Mouse (Mus musculus): ENCODE data around the gene Fam161b. TPM values are rescaled to one million over a fixed set of nuclear protein-coding genes. Genes with fewer than 3 reads are reported as not detected.

The Fam161b gene
- polyA plus RNA-seq, 1 experiment from 2014 or later = 3.6 TPM

DNA sequence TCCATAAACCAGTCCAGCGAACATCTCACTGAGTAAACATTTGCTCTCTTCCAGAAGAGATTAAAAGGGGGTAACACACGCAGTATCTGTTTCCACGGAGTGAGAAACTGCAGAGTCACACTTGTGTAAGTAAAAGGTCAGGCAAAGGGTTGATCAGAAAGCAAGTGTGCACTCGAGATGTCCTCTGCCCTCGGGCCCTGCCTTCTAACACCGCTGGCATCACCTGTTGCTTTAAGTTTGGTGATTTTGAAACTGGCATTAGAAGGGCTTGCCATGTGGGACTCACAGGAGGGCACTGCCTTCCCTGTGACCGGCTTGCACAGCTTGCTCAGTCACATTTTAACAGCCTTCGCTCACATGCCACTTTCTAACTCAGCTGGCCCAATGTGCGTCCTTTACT, 38.0 kb upstream of the Fam161b start:
- Histone ChIP-seq H3K9ac (ENCODE audit: low read length) (peak overlapping the region; percentile 12; the same call in 1 of the 2 replicates), H3K27ac (ENCODE audit: low read length) (peak overlapping the region; percentile 65), H3K27me3 (ENCODE audit: control insufficient read depth, insufficient read depth, low read length) (no peaks in the 10 kb centered on the region), H3K4me3 (replicated peaks; ENCODE audit: low read length) (no peak overlapping the region), H3K36me3 (ENCODE audit: control insufficient read depth, insufficient read depth, low read length) (no peaks in the 10 kb centered on the region), H3K9me3 (replicated peaks; ENCODE audit: control insufficient read depth, low read length) (no peaks in the 10 kb centered on the region), H3K4me2 (ENCODE audit: low read depth, low read length) (no peak overlapping the region), H3K4me1 (ENCODE audit: control insufficient read depth, insufficient read depth, low read length) (peaks cover 11% of the 10 kb centered on the region; the same call in 1 of the 2 replicates)
- WGBS = 51% methylated on average over 9 of the region's 9 CpGs
- no peak for ATAC-seq (ENCODE audit: insufficient read depth, low FRiP score)

GRCm38 (mm10) chr12:84399135-84399534, 37.5 kb upstream of the Fam161b start:
- ATAC-seq (ENCODE audit: insufficient read depth, low FRiP score) = no peak
- Histone ChIP-seq H3K9ac (ENCODE audit: low read length) (peak overlapping the region; percentile 1; the same call in 1 of the 2 replicates), H3K4me1 (ENCODE audit: control insufficient read depth, insufficient read depth, low read length) (peaks cover 11% of the 10 kb centered on the region; the same call in 1 of the 2 replicates), H3K4me3 (replicated peaks; ENCODE audit: low read length) (no peak overlapping the region), H3K9me3 (replicated peaks; ENCODE audit: control insufficient read depth, low read length) (no peaks in the 10 kb centered on the region), H3K27me3 (ENCODE audit: control insufficient read depth, insufficient read depth, low read length) (no peaks in the 10 kb centered on the region), H3K4me2 (ENCODE audit: low read depth, low read length) (0 out of 2 replicates have a peak overlapping the region, but pooled peaks have one; percentile 7), H3K27ac (ENCODE audit: low read length) (peak overlapping the region; percentile 65), H3K36me3 (ENCODE audit: control insufficient read depth, insufficient read depth, low read length) (no peaks in the 10 kb centered on the region)
- WGBS = 63% methylated on average over 9 of the region's 9 CpGs

- H3K9me3 ChIP-seq (replicated peaks; ENCODE audit: control insufficient read depth, low read length) = no peaks in the 10 kb centered on the region
- H3K27me3 ChIP-seq (ENCODE audit: control insufficient read depth, insufficient read depth, low read length) = no peaks in the 10 kb centered on the region
- H3K4me3 ChIP-seq (replicated peaks; ENCODE audit: low read length) = no peak overlapping the region
- H3K27ac ChIP-seq (ENCODE audit: low read length) = 0 out of 2 replicates have a peak overlapping the region, but pooled peaks have one; percentile 2
- H3K9ac ChIP-seq (ENCODE audit: low read length) = no peak overlapping the region
- no peaks in the 10 kb centered on the region for H3K36me3 ChIP-seq (ENCODE audit: control insufficient read depth, insufficient read depth, low read length)
- peaks cover 11% of the 10 kb centered on the region; the same call in 1 of the 2 replicates for H3K4me1 ChIP-seq (ENCODE audit: control insufficient read depth, insufficient read depth, low read length)
- WGBS = 67% methylated on average over 5 of the region's 5 CpGs
- no peak overlapping the region for H3K4me2 ChIP-seq (ENCODE audit: low read depth, low read length)
- ATAC-seq (ENCODE audit: insufficient read depth, low FRiP score) = no peak
These were observed 37.0 kb upstream of the Fam161b start for GRCm38 (mm10) chr12:84398629-84399028.

DNA sequence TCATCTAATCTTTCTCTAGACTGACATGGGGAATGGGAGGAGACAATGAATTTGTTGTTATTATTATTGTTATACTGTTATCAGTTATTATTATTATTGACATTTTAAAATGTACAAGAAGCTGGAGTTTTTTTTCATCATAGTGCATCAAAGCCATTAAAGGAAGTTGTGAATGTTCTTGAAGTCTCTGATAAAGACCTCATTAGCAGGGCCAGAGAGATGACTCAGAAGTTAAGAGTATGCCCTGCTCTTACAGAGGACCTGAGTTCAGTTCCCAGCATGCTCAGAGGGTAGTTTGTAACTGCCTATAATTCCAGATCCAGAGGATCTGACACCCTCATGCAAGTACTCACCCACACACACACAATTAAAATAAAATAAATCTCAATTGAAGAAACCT, 36.1 kb upstream of the Fam161b start:
- no peak overlapping the region for H3K4me2 ChIP-seq (ENCODE audit: low read depth, low read length)
- no peak overlapping the region for H3K9ac ChIP-seq (ENCODE audit: low read length)
- no peaks in the 10 kb centered on the region for H3K27me3 ChIP-seq (ENCODE audit: control insufficient read depth, insufficient read depth, low read length)
- H3K4me1 ChIP-seq (ENCODE audit: control insufficient read depth, insufficient read depth, low read length) = peaks cover 11% of the 10 kb centered on the region; the same call in 1 of the 2 replicates
- H3K9me3 ChIP-seq (replicated peaks; ENCODE audit: control insufficient read depth, low read length) = no peaks in the 10 kb centered on the region
- no peak overlapping the region for H3K4me3 ChIP-seq (replicated peaks; ENCODE audit: low read length)
- no peak overlapping the region; the same call in 1 of the 2 replicates for H3K27ac ChIP-seq (ENCODE audit: low read length)
- H3K36me3 ChIP-seq (ENCODE audit: control insufficient read depth, insufficient read depth, low read length) = no peaks in the 10 kb centered on the region
- no peak for ATAC-seq (ENCODE audit: insufficient read depth, low FRiP score)

DNA sequence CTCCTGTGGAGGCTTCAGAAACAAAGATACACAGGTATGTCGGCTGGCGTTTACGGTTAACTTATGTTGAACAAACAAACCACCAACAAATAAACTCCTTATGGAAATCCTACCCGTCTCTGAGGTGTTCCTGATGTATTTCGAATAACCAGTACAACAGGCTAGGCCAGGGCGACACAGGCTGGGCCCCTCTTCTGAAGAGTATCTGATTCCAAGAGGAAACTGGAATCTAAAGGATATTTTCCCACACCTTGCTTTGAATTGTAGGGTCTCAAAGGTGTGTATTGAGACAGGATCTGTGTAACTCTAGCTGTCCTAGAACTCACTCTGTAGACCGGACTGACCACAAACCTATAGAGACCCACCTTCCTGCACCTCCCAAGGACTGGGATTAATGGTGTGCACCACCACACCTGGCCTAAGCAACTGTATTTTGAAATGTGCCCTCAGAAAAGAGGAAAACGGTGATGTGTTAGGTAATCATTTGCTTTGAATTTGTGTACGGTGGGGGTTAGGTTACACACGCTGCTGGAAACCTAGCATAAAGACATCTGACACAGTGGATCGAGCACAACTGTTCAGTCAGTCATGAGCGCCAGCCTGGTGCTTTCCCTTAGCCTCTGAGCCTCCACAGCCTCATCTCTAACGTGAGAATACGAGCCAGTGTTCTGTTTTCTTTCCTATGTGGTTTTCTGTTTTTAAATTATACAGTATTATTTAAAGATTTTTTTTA, 35.5 kb upstream of the Fam161b start:
- peaks cover 11% of the 10 kb centered on the region; the same call in 1 of the 2 replicates for H3K4me1 ChIP-seq (ENCODE audit: control insufficient read depth, insufficient read depth, low read length)
- no peak for ATAC-seq (ENCODE audit: insufficient read depth, low FRiP score)
- no peaks in the 10 kb centered on the region for H3K9me3 ChIP-seq (replicated peaks; ENCODE audit: control insufficient read depth, low read length)
- H3K4me2 ChIP-seq (ENCODE audit: low read depth, low read length) = no peak overlapping the region
- no peak overlapping the region for H3K9ac ChIP-seq (ENCODE audit: low read length)
- H3K36me3 ChIP-seq (ENCODE audit: control insufficient read depth, insufficient read depth, low read length) = no peaks in the 10 kb centered on the region
- 74% methylated on average over 14 of the region's 14 CpGs for whole genome bisulfite sequencing
- H3K27me3 ChIP-seq (ENCODE audit: control insufficient read depth, insufficient read depth, low read length) = no peaks in the 10 kb centered on the region
- no peak overlapping the region for H3K4me3 ChIP-seq (replicated peaks; ENCODE audit: low read length)
- H3K27ac ChIP-seq (ENCODE audit: low read length) = no peak overlapping the region

- Histone ChIP-seq H3K4me3 (replicated peaks; ENCODE audit: low read length) (no peak overlapping the region), H3K9me3 (replicated peaks; ENCODE audit: control insufficient read depth, low read length) (no peaks in the 10 kb centered on the region), H3K4me2 (ENCODE audit: low read depth, low read length) (no peak overlapping the region), H3K36me3 (ENCODE audit: control insufficient read depth, insufficient read depth, low read length) (no peaks in the 10 kb centered on the region), H3K9ac (ENCODE audit: low read length) (no peak overlapping the region), H3K4me1 (ENCODE audit: control insufficient read depth, insufficient read depth, low read length) (no peaks in the 10 kb centered on the region), H3K27me3 (ENCODE audit: control insufficient read depth, insufficient read depth, low read length) (no peaks in the 10 kb centered on the region), H3K27ac (ENCODE audit: low read length) (no peak overlapping the region)
- 84% methylated on average over 5 of the region's 5 CpGs for WGBS
- no peak for ATAC-seq (ENCODE audit: insufficient read depth, low FRiP score)
These were observed 32.2 kb upstream of the Fam161b start for GRCm38 (mm10) chr12:84393847-84394246.

DNA sequence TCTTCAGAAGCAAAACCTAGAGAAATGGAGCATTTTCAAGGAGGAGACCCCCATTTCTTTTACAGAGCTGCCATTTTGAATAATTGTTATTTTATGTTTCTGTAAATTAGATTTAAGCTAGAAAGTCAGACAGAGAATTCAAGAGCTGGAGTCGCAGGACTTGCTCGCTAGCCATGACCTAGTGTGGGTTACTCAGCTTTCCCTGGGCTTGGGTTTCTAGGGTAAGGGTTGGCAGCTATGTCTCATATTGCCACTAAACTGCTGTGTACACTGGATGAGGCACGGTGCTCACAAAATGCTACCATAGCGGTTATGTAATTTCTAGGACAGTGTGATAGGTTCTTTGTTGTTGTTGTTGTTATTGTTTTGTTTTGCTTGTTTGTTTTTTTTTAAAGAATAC, 31.0 kb upstream of the Fam161b start:
- 90% methylated on average over 4 of the region's 4 CpGs for whole genome bisulfite sequencing
- Histone ChIP-seq H3K4me2 (ENCODE audit: low read depth, low read length) (no peak overlapping the region), H3K4me1 (ENCODE audit: control insufficient read depth, insufficient read depth, low read length) (no peaks in the 10 kb centered on the region)

DNA sequence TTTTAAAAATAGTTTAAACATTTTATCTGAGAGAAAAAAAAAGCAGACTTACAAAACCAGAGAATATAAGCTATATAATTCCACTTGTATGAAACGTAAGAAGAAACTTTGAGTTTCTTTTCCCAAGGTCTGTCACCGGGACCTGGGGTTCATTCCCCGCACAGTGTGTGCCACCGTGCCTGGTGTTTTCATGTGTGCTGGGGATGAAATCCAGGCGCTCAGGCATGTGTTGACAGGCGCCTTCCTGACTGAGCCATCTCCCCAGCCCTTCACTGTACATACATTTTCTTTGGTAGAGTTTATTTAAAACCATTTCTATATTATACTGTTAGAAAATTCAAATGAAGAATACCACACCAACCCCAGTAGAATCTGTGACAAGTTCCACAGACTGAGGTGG, 28.7 kb upstream of the Fam161b start:
- H3K27ac ChIP-seq (ENCODE audit: low read length) = no peak overlapping the region
- no peaks in the 10 kb centered on the region for H3K36me3 ChIP-seq (ENCODE audit: control insufficient read depth, insufficient read depth, low read length)
- ATAC-seq (ENCODE audit: insufficient read depth, low FRiP score) = no peak
- no peaks in the 10 kb centered on the region for H3K27me3 ChIP-seq (ENCODE audit: control insufficient read depth, insufficient read depth, low read length)
- H3K9ac ChIP-seq (ENCODE audit: low read length) = no peak overlapping the region
- H3K4me1 ChIP-seq (ENCODE audit: control insufficient read depth, insufficient read depth, low read length) = no peaks in the 10 kb centered on the region
- WGBS = 82% methylated on average over 6 of the region's 6 CpGs
- H3K4me3 ChIP-seq (replicated peaks; ENCODE audit: low read length) = no peak overlapping the region
- H3K9me3 ChIP-seq (replicated peaks; ENCODE audit: control insufficient read depth, low read length) = no peaks in the 10 kb centered on the region
- H3K4me2 ChIP-seq (ENCODE audit: low read depth, low read length) = no peak overlapping the region

More for the DNA sequence above, 31.0 kb upstream of the Fam161b start:
- H3K27ac ChIP-seq (ENCODE audit: low read length) = no peak overlapping the region
- H3K36me3 ChIP-seq (ENCODE audit: control insufficient read depth, insufficient read depth, low read length) = no peaks in the 10 kb centered on the region
- no peak overlapping the region for H3K9ac ChIP-seq (ENCODE audit: low read length)
- ATAC-seq (ENCODE audit: insufficient read depth, low FRiP score) = no peak
- H3K4me3 ChIP-seq (replicated peaks; ENCODE audit: low read length) = no peak overlapping the region
- H3K27me3 ChIP-seq (ENCODE audit: control insufficient read depth, insufficient read depth, low read length) = no peaks in the 10 kb centered on the region
- no peaks in the 10 kb centered on the region for H3K9me3 ChIP-seq (replicated peaks; ENCODE audit: control insufficient read depth, low read length)

DNA sequence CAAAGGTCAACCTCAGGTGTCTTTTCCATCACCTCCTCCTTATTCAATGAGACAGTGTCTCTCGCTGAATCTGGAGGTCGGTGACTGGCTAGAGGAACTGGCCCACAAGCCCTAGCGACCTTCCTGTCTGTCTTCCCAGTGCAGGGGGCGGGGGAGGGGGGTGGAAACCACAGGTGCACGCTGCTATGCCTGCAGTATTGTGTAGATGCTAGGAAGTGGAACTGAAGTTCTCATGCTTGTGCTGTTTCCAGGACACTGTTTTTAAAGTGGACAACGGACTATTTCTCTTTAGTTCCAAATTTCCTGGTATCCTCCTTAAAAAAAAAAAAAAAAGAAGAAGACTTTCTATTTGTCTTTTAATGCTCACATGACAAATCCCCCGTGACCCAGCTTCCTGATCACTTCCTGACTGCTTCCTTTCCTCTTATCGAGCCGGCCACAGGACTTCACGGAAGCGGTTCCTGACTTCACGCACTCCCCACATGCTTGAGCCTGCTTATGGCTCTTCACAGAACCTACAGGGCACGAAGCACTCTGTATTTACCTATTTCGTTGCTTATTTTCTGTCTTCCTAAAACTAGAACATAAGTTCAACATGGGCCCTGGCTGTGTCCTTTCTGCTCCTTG, 27.3 kb upstream of the Fam161b start:
- no peaks in the 10 kb centered on the region for H3K9me3 ChIP-seq (replicated peaks; ENCODE audit: control insufficient read depth, low read length)
- no peaks in the 10 kb centered on the region for H3K36me3 ChIP-seq (ENCODE audit: control insufficient read depth, insufficient read depth, low read length)
- WGBS = 64% methylated on average over 14 of the region's 14 CpGs
- no peaks in the 10 kb centered on the region for H3K4me1 ChIP-seq (ENCODE audit: control insufficient read depth, insufficient read depth, low read length)
- no peak overlapping the region for H3K4me2 ChIP-seq (ENCODE audit: low read depth, low read length)
- H3K27ac ChIP-seq (ENCODE audit: low read length) = no peak overlapping the region
- H3K4me3 ChIP-seq (replicated peaks; ENCODE audit: low read length) = no peak overlapping the region
- no peak overlapping the region for H3K9ac ChIP-seq (ENCODE audit: low read length)
- no peaks in the 10 kb centered on the region for H3K27me3 ChIP-seq (ENCODE audit: control insufficient read depth, insufficient read depth, low read length)
- ATAC-seq (ENCODE audit: insufficient read depth, low FRiP score) = no peak
